Mouse (Mus musculus) embryonic facial prominence, embryonic 15.5 days (tissue): ENCODE data around the gene Stap2. TPM values are rescaled to one million over a fixed set of nuclear protein-coding genes. Genes with fewer than 3 reads are reported as not detected.
A peak's percentile ranks its signal among the peaks of the same experiment; 100 is the strongest.

Source experiments
- ATAC-seq: fragments of 200-750 bp; cut with Nextera tagmentation; 2 replicates; pipeline ENCODE4 v1.8.0; 2017; ENCODE audit warnings: low read depth, moderate TSS enrichment; ENCODE audit not compliant: insufficient number of reproducible peaks, low FRiP score, low TSS enrichment
- H3K27ac ChIP-seq: fragments of 300-500 bp; sonication (generic); replicated peaks from 2 replicates; pipeline ENCODE4 v1.5.1; 2015; ENCODE audit warnings: mild to moderate bottlenecking, inconsistent platforms
- H3K27me3 ChIP-seq: fragments of 300-500 bp; sonication (generic); 2 replicates; pipeline ENCODE4 v1.6.1; 2015; ENCODE audit warnings: inconsistent platforms
- H3K36me3 ChIP-seq: fragments of 300-500 bp; sonication (generic); 2 replicates; pipeline ENCODE4 v1.6.1; 2015; ENCODE audit warnings: mild to moderate bottlenecking, inconsistent platforms
- H3K4me1 ChIP-seq: fragments of 300-500 bp; sonication (generic); 2 replicates; pipeline ENCODE4 v1.6.1; 2015; ENCODE audit warnings: inconsistent platforms
- H3K4me2 ChIP-seq: fragments of 300-500 bp; sonication (generic); replicated peaks from 2 replicates; pipeline ENCODE4 v1.6.1; 2015; ENCODE audit warnings: mild to moderate bottlenecking, inconsistent platforms
- H3K4me3 ChIP-seq: fragments of 300-500 bp; sonication (generic); replicated peaks from 2 replicates; pipeline ENCODE4 v1.5.1; 2015; ENCODE audit warnings: mild to moderate bottlenecking, inconsistent platforms
- H3K9ac ChIP-seq: fragments of 300-500 bp; sonication (generic); 2 replicates; pipeline ENCODE4 v1.6.1; 2015; ENCODE audit warnings: inconsistent platforms
- H3K9me3 ChIP-seq: fragments of 300-500 bp; sonication (generic); replicated peaks from 2 replicates; pipeline ENCODE4 v1.6.1; 2016; ENCODE audit warnings: inconsistent platforms
- WGBS: fragments of 180-500 bp; shearing (Covaris S2); methylation state at CpG from one replicate; pipeline ENCODE4 v1.1.7; 2015; 5-methylcytosine and 5-hydroxymethylcytosine counted together
- polyA plus RNA-seq: library from polyadenylated mRNA; unstranded; fragments of >200 nt; fragmentation: Nextera tagmentation; extraction: Ambion mirVana; gene quantifications from 2 replicates; pipeline ENCODE4 v1.2.1, GENCODE M21; 2015

The Stap2 gene
- polyA plus RNA-seq, 1 experiment from 2014 or later, result 24.5 TPM

DNA sequence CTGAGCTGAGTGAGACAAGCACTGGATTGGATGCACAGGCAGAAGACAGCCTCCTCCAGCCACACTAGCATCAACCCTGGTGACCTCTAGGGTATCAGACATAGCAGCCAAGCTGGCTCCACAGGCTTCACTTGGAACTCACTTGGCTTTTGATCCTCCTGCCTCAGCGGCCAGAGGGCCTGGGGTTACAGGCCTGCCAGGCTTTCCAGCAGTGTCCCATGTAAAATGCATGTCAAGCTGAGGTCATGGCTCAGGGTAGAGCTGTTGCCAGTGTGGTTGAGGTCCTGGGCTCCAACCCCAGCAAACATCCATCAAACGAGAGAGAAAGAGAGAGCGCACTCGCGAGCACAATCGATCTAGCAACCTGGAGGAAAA is 29.3 kb upstream of the Stap2 start:
- no peaks in the 10 kb centered on the region for H3K9me3 ChIP-seq
- H3K4me3 ChIP-seq, result peak overlapping the region; percentile 89
- H3K27ac ChIP-seq, result peak overlapping the region; percentile 48; the same call in 1 of the 2 replicates
- no peak for ATAC-seq
- H3K36me3 ChIP-seq, result peaks cover 36% of the 10 kb centered on the region
- H3K4me2 ChIP-seq, result peak overlapping the region; percentile 47
- WGBS, result 85% methylated on average over 6 of the region's 6 CpGs
- no peak overlapping the region for H3K9ac ChIP-seq
- H3K27me3 ChIP-seq, result no peaks in the 10 kb centered on the region
- peaks cover 51% of the 10 kb centered on the region for H3K4me1 ChIP-seq

- Histone ChIP-seq H3K4me2 (peak overlapping the region; percentile 47), H3K4me1 (peaks cover 51% of the 10 kb centered on the region), H3K9ac (peak overlapping the region; percentile 6; the same call in 1 of the 2 replicates), H3K27ac (peak overlapping the region; percentile 48; the same call in 1 of the 2 replicates), H3K27me3 (no peaks in the 10 kb centered on the region), H3K36me3 (peaks cover 41% of the 10 kb centered on the region), H3K4me3 (peak overlapping the region; percentile 89; the same call in 1 of the 2 replicates), H3K9me3 (no peaks in the 10 kb centered on the region)
- ATAC-seq, result no peak
- 71% methylated on average over 7 of the region's 7 CpGs for WGBS
Observed at GRCm38 (mm10) chr17:56034040-56034725, 28.8 kb upstream of the Stap2 start.

DNA sequence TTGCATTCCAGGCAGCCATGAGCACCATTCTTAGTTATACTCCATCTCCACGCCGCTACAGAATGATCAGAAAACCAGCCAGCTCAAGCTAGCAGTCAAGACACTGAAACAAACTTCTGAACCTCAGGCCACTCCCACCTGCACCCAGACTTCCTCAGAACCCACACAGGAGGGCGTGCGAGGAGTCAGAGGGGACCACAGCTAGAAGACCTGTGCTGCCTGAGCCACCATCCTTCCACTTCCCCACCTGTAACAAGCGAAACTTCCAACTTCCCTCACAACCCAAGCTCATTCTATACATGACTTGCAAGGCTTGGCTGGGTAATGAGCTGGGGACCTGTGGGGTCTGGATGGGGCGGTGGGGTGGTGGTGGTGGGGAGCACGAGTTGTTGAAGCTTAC is 27.4 kb upstream of the Stap2 start:
- Histone ChIP-seq H3K4me3 (no peak overlapping the region), H3K4me2 (peak overlapping the region; percentile 22; the same call in 1 of the 2 replicates), H3K27ac (no peak overlapping the region), H3K27me3 (no peaks in the 10 kb centered on the region), H3K4me1 (peaks cover 56% of the 10 kb centered on the region), H3K9ac (no peak overlapping the region), H3K9me3 (no peaks in the 10 kb centered on the region), H3K36me3 (peaks cover 46% of the 10 kb centered on the region)
- ATAC-seq, result no peak
- 79% methylated on average over 7 of the region's 7 CpGs for WGBS

DNA sequence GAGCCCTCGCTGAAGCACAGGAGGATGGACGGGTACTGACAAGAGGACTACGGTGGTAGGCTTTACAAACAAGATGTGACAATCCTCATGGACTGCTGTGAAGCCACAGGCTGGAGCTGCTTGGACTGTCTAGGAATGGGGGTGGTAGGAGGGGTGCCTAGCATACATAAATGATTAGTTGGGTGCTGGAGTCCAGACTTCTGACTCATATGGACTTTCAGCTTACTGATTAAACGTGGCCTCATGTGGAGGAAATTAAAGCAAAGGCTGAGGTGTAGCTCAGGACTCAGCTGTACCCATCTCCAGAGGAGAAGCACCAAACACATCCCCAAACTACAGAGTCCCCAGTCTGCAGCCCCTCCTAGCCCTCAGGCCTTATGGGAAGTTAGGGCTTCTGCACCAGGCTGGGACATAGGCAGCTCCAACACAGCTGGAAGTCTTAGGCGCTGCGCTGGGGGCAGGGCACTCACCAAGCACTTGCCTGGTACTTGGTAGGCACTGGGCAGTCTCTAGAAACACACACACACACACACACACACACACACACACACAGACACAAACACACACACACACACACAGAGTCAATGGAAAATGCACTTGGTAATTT is 26.8 kb upstream of the Stap2 start:
- Histone ChIP-seq H3K9me3 (no peaks in the 10 kb centered on the region), H3K4me3 (no peak overlapping the region), H3K9ac (no peak overlapping the region), H3K27me3 (no peaks in the 10 kb centered on the region), H3K4me1 (peaks cover 59% of the 10 kb centered on the region), H3K36me3 (peaks cover 46% of the 10 kb centered on the region), H3K4me2 (no peak overlapping the region), H3K27ac (no peak overlapping the region)
- ATAC-seq, result no peak
- WGBS, result 68% methylated on average over 6 of the region's 6 CpGs

GRCm38 (mm10) chr17:56031431-56031830 is 26.0 kb upstream of the Stap2 start:
- no peaks in the 10 kb centered on the region for H3K9me3 ChIP-seq
- ATAC-seq, result no peak
- peaks cover 46% of the 10 kb centered on the region for H3K36me3 ChIP-seq
- H3K27ac ChIP-seq, result no peak overlapping the region
- H3K27me3 ChIP-seq, result no peaks in the 10 kb centered on the region
- H3K9ac ChIP-seq, result no peak overlapping the region
- 93% methylated on average over 7 of the region's 7 CpGs for WGBS
- no peak overlapping the region for H3K4me2 ChIP-seq
- H3K4me1 ChIP-seq, result peaks cover 56% of the 10 kb centered on the region
- no peak overlapping the region for H3K4me3 ChIP-seq

- Histone ChIP-seq H3K27ac (no peak overlapping the region), H3K4me3 (no peak overlapping the region), H3K27me3 (no peaks in the 10 kb centered on the region), H3K9ac (no peak overlapping the region), H3K9me3 (no peaks in the 10 kb centered on the region), H3K4me2 (no peak overlapping the region), H3K4me1 (peaks cover 56% of the 10 kb centered on the region), H3K36me3 (peaks cover 46% of the 10 kb centered on the region)
- ATAC-seq, result no peak
- 69% methylated on average over 5 of the region's 5 CpGs for WGBS
Observed at GRCm38 (mm10) chr17:56030919-56031318, 25.5 kb upstream of the Stap2 start.

DNA sequence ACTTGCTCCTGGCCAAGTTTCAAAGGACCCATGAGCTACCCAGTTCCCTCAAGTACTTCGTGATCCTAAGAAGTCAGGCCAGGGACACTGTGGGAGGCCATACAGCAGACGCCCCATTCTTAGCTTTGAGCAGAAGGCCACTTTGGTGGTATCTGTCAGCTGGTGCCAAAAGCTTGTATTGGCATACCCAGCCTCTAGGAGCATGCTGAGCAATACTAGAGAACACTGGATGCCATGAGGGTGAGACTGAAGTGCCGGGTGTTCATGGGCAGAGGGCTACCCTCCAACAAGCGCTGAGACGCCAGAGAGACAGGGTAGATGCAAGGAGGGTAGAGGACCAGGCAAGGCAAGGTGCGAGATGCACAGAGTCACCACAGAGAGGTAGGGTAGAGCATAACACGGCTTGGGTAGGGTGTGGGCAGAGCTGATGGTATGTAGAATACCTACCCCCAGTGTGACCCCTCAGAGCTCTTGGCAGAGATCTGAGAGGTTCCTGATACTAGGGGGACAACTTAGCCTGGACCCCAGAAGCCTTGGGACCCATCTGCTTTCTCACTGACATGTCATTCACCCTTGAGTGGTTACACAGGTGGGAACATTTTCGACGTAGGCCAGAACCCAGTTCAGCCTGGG is 25.0 kb upstream of the Stap2 start:
- no peak overlapping the region for H3K27ac ChIP-seq
- WGBS, result 85% methylated on average over 9 of the region's 9 CpGs
- H3K27me3 ChIP-seq, result no peaks in the 10 kb centered on the region
- ATAC-seq, result no peak
- no peak overlapping the region for H3K4me2 ChIP-seq
- H3K4me1 ChIP-seq, result peaks cover 54% of the 10 kb centered on the region
- no peak overlapping the region for H3K4me3 ChIP-seq
- no peak overlapping the region for H3K9ac ChIP-seq
- peaks cover 46% of the 10 kb centered on the region for H3K36me3 ChIP-seq
- H3K9me3 ChIP-seq, result no peaks in the 10 kb centered on the region

GRCm38 (mm10) chr17:56027801-56028441 is 22.5 kb upstream of the Stap2 start:
- H3K9ac ChIP-seq, result no peak overlapping the region
- no peak overlapping the region for H3K4me2 ChIP-seq
- peaks cover 27% of the 10 kb centered on the region for H3K36me3 ChIP-seq
- ATAC-seq, result no peak
- H3K4me1 ChIP-seq, result peaks cover 49% of the 10 kb centered on the region
- WGBS, result 90% methylated on average over 5 of the region's 5 CpGs
- H3K27ac ChIP-seq, result no peak overlapping the region
- H3K4me3 ChIP-seq, result no peak overlapping the region
- no peaks in the 10 kb centered on the region for H3K9me3 ChIP-seq
- H3K27me3 ChIP-seq, result no peaks in the 10 kb centered on the region

- Histone ChIP-seq H3K9ac (no peak overlapping the region), H3K27ac (no peak overlapping the region), H3K4me3 (no peak overlapping the region), H3K36me3 (peaks cover 31% of the 10 kb centered on the region), H3K27me3 (no peaks in the 10 kb centered on the region), H3K4me2 (no peak overlapping the region), H3K9me3 (no peaks in the 10 kb centered on the region), H3K4me1 (peaks cover 45% of the 10 kb centered on the region)
- no peak for ATAC-seq
- WGBS, result 62% methylated on average over 1 of the region's 1 CpGs
Observed at GRCm38 (mm10) chr17:56026881-56027280, 21.5 kb upstream of the Stap2 start.

DNA sequence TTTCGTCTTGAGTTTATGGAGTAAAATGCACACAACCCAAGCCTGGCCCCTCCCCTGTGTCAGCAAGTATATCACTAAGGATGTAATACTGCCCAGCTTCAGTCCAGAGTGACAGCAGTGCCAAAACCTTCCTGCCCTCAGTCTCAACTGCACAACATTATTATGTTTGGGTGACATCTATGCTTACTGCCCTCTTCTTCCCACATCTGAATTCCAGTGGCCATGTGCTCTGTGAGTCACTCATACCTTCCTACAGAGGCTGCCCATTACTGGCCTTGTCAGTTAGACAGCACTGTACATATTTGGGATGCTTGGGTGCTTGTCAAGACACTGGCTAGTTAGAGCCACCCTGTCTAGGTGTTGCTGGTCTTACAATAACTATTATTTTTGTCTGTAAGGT is 20.9 kb upstream of the Stap2 start:
- H3K4me3 ChIP-seq, result no peak overlapping the region
- peaks cover 42% of the 10 kb centered on the region for H3K4me1 ChIP-seq
- no peak overlapping the region for H3K9ac ChIP-seq
- WGBS, result 73% methylated on average over 1 of the region's 1 CpGs
- no peak for ATAC-seq
- peaks cover 28% of the 10 kb centered on the region for H3K36me3 ChIP-seq
- no peaks in the 10 kb centered on the region for H3K9me3 ChIP-seq
- H3K27me3 ChIP-seq, result no peaks in the 10 kb centered on the region
- H3K4me2 ChIP-seq, result no peak overlapping the region
- H3K27ac ChIP-seq, result no peak overlapping the region

GRCm38 (mm10) chr17:56024931-56025330 is 19.5 kb upstream of the Stap2 start:
- H3K27ac ChIP-seq, result 0 out of 2 replicates have a peak overlapping the region, but pooled peaks have one; percentile 11
- H3K27me3 ChIP-seq, result no peaks in the 10 kb centered on the region
- no peaks in the 10 kb centered on the region for H3K9me3 ChIP-seq
- ATAC-seq, result no peak
- 77% methylated on average over 5 of the region's 5 CpGs for WGBS
- no peak overlapping the region for H3K9ac ChIP-seq
- H3K4me3 ChIP-seq, result no peak overlapping the region
- no peak overlapping the region for H3K4me2 ChIP-seq
- H3K4me1 ChIP-seq, result peaks cover 35% of the 10 kb centered on the region
- H3K36me3 ChIP-seq, result peaks cover 23% of the 10 kb centered on the region
